Mouse (Mus musculus): ENCODE data around the gene Sptan1. TPM values are rescaled to one million over a fixed set of nuclear protein-coding genes. Genes with fewer than 3 reads are reported as not detected.
A peak's percentile ranks its signal among the peaks of the same experiment; 100 is the strongest.

Gene Sptan1
- polyA plus RNA-seq, 1 experiment from 2014 or later, result 58.6 TPM

- peak; percentile 17; the same call in 1 of the 2 replicates for ATAC-seq
- no peak for TF ChIP-seq CTCF (IDR thresholded peaks at IDR 0.05; ENCODE audit: low read depth)
- Histone ChIP-seq H3K4me3 (ENCODE audit: low read depth, low read length) (no peak overlapping the region), H3K4me1 (replicated peaks; ENCODE audit: control insufficient read depth, insufficient read depth, low read length) (peaks cover 3% of the 10 kb centered on the region; the same call in 1 of the 2 replicates), H3K9me3 (ENCODE audit: control insufficient read depth) (no peaks in the 10 kb centered on the region), H3K36me3 (ENCODE audit: control insufficient read depth, insufficient read depth) (peaks cover 19% of the 10 kb centered on the region), H3K4me2 (replicated peaks; ENCODE audit: low read depth) (no peak overlapping the region), H3K9ac (ENCODE audit: low read depth, low read length) (no peak overlapping the region), H3K27me3 (replicated peaks; ENCODE audit: control insufficient read depth, insufficient read depth, low read length) (no peaks in the 10 kb centered on the region), H3K27ac (ENCODE audit: low read depth, low read length) (no peak overlapping the region)
- WGBS, result 21% methylated on average over 2 of the region's 2 CpGs
Observed at GRCm38 (mm10) chr2:29973525-29973924, 8.2 kb downstream of the Sptan1 start.

DNA sequence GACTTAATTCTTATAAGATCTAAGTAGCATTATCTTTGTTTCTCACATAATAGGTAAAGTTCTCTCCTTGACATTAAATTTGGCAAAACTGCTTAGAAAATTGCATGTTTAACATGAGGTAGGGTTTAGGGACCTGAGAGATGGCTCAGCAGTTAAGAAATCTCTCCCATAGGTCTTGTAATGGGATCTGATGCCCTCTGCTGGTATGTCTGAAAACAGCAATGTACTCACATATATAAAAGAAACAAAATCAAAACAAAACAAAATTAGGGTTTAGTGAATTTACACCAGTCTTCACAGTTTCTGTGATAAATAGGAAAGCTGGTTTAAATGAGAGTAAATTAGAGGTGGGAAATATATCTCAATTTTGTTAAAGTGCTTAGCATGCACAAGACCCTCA, 11.9 kb downstream of the Sptan1 start:
- no peaks in the 10 kb centered on the region for H3K27me3 ChIP-seq (replicated peaks; ENCODE audit: control insufficient read depth, insufficient read depth, low read length)
- no peak overlapping the region for H3K9ac ChIP-seq (ENCODE audit: low read depth, low read length)
- H3K36me3 ChIP-seq (ENCODE audit: control insufficient read depth, insufficient read depth), result peaks cover 47% of the 10 kb centered on the region
- no peak overlapping the region for H3K4me3 ChIP-seq (ENCODE audit: low read depth, low read length)
- H3K4me1 ChIP-seq (replicated peaks; ENCODE audit: control insufficient read depth, insufficient read depth, low read length), result no peaks in the 10 kb centered on the region
- H3K27ac ChIP-seq (ENCODE audit: low read depth, low read length), result no peak overlapping the region
- no peak; the same call in 1 of the 2 replicates for ATAC-seq
- H3K9me3 ChIP-seq (ENCODE audit: control insufficient read depth), result no peaks in the 10 kb centered on the region
- TF ChIP-seq CTCF (IDR thresholded peaks at IDR 0.05; ENCODE audit: low read depth), result peak; percentile 82
- no peak overlapping the region for H3K4me2 ChIP-seq (replicated peaks; ENCODE audit: low read depth)

- Histone ChIP-seq H3K4me2 (replicated peaks; ENCODE audit: low read depth) (no peak overlapping the region), H3K4me3 (ENCODE audit: low read depth, low read length) (no peak overlapping the region), H3K9ac (ENCODE audit: low read depth, low read length) (no peak overlapping the region), H3K27ac (ENCODE audit: low read depth, low read length) (no peak overlapping the region), H3K4me1 (replicated peaks; ENCODE audit: control insufficient read depth, insufficient read depth, low read length) (no peaks in the 10 kb centered on the region), H3K27me3 (replicated peaks; ENCODE audit: control insufficient read depth, insufficient read depth, low read length) (no peaks in the 10 kb centered on the region), H3K9me3 (ENCODE audit: control insufficient read depth) (no peaks in the 10 kb centered on the region), H3K36me3 (ENCODE audit: control insufficient read depth, insufficient read depth) (peaks cover 80% of the 10 kb centered on the region)
- WGBS, result 94% methylated on average over 1 of the region's 1 CpGs
- no peak for TF ChIP-seq CTCF (IDR thresholded peaks at IDR 0.05; ENCODE audit: low read depth)
- no peak for ATAC-seq
Observed at GRCm38 (mm10) chr2:29980661-29981060, 15.3 kb downstream of the Sptan1 start.

DNA sequence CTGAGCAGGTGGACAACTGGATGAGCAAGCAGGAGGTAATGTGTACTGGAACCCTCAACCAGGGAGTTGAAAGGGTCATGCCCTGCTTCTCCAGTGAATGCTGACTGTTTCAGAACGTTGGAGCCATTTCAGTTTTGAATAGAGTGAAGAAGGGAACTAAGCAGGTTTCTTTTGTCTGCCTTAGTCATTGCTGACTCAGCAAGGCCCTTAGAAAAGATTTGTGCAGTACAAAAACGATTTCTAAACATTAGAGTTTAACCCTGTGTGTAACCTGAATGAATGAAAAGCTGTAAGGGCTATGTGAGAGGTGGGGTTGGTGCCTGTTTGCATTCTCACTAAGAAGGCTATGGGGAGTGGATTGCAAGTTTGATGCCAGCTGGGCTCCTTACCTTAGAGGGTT, 26.6 kb downstream of the Sptan1 start:
- Histone ChIP-seq H3K9me3 (ENCODE audit: control insufficient read depth) (no peaks in the 10 kb centered on the region), H3K36me3 (ENCODE audit: control insufficient read depth, insufficient read depth) (peaks cover 98% of the 10 kb centered on the region), H3K9ac (ENCODE audit: low read depth, low read length) (no peak overlapping the region), H3K4me1 (replicated peaks; ENCODE audit: control insufficient read depth, insufficient read depth, low read length) (no peaks in the 10 kb centered on the region), H3K27ac (ENCODE audit: low read depth, low read length) (no peak overlapping the region), H3K27me3 (replicated peaks; ENCODE audit: control insufficient read depth, insufficient read depth, low read length) (no peaks in the 10 kb centered on the region), H3K4me2 (replicated peaks; ENCODE audit: low read depth) (no peak overlapping the region), H3K4me3 (ENCODE audit: low read depth, low read length) (no peak overlapping the region)
- no peak for ATAC-seq
- TF ChIP-seq CTCF (IDR thresholded peaks at IDR 0.05; ENCODE audit: low read depth), result no peak
- WGBS, result 61% methylated on average over 2 of the region's 2 CpGs

DNA sequence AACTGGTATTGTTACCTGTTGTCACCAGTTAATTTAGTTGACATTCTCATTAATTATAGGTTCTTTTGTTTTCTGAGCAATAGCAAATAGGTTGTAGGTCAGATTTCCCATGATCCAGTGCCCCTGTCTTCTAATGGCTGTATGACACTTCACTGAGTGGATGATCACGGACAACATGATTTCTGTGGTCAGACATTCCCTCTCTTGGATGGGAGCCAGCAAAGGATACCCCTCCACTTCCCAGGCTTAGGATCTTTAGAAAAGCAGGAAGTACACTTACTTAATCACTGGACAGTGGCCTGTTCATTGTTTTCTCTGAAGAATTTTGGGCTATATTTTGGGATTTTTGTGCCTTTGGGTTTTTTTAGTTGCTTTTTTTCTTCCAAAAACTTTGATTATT, 43.7 kb downstream of the Sptan1 start:
- no peak for TF ChIP-seq CTCF (IDR thresholded peaks at IDR 0.05; ENCODE audit: low read depth)
- no peaks in the 10 kb centered on the region for H3K27me3 ChIP-seq (replicated peaks; ENCODE audit: control insufficient read depth, insufficient read depth, low read length)
- WGBS, result 60% methylated on average over 1 of the region's 1 CpGs
- H3K4me2 ChIP-seq (replicated peaks; ENCODE audit: low read depth), result no peak overlapping the region
- H3K9me3 ChIP-seq (ENCODE audit: control insufficient read depth), result no peaks in the 10 kb centered on the region
- no peaks in the 10 kb centered on the region for H3K4me1 ChIP-seq (replicated peaks; ENCODE audit: control insufficient read depth, insufficient read depth, low read length)
- H3K36me3 ChIP-seq (ENCODE audit: control insufficient read depth, insufficient read depth), result peaks cover 97% of the 10 kb centered on the region
- no peak overlapping the region for H3K27ac ChIP-seq (ENCODE audit: low read depth, low read length)
- ATAC-seq, result no peak
- no peak overlapping the region for H3K9ac ChIP-seq (ENCODE audit: low read depth, low read length)
- no peak overlapping the region for H3K4me3 ChIP-seq (ENCODE audit: low read depth, low read length)

DNA sequence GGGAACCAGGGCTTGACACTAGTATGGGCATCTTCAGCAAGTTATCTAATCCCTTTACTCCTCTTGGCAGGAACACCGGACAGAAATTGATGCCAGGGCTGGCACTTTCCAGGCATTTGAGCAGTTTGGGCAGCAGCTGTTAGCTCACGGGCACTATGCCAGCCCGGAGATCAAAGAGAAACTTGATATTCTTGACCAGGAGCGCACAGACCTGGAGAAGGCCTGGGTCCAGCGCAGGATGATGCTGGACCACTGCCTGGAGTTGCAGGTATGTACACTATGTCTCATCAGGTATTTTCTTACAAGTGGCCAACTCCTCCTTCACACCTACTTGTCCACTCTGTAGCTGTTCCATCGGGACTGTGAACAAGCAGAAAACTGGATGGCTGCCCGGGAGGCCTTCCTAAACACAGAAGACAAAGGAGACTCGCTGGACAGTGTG, 45.5 kb downstream of the Sptan1 start:
- Histone ChIP-seq H3K9ac (ENCODE audit: low read depth, low read length) (no peak overlapping the region), H3K9me3 (ENCODE audit: control insufficient read depth) (no peaks in the 10 kb centered on the region), H3K36me3 (ENCODE audit: control insufficient read depth, insufficient read depth) (peaks cover 97% of the 10 kb centered on the region), H3K27me3 (replicated peaks; ENCODE audit: control insufficient read depth, insufficient read depth, low read length) (no peaks in the 10 kb centered on the region), H3K4me2 (replicated peaks; ENCODE audit: low read depth) (no peak overlapping the region), H3K27ac (ENCODE audit: low read depth, low read length) (no peak overlapping the region), H3K4me3 (ENCODE audit: low read depth, low read length) (no peak overlapping the region), H3K4me1 (replicated peaks; ENCODE audit: control insufficient read depth, insufficient read depth, low read length) (no peaks in the 10 kb centered on the region)
- ATAC-seq, result no peak
- no peak for TF ChIP-seq CTCF (IDR thresholded peaks at IDR 0.05; ENCODE audit: low read depth)
- WGBS, result 90% methylated on average over 8 of the region's 8 CpGs
